Mouse (Mus musculus) lung, postnatal 25 days (tissue): ENCODE data around the gene Yrdc.

Experiments
- DNase-seq: peaks from one replicate; pipeline ENCODE4 v3.0.0; 2022; ENCODE audit warnings: low spot score

Gene Yrdc

GRCm38 (mm10) chr4:124850261-124850913, at the start of gene Yrdc:
Gene Yrdc (plus strand): TSS chr4:124850679.
- DNase-seq: peak; percentile 94

- peak; percentile 83 for DNase-seq
Observed at GRCm38 (mm10) chr4:124801552-124802308, 48.7 kb upstream of the Yrdc start, which contains the start of gene Mtf1. Gene Mtf1 (plus strand): TSS chr4:124802104.

GRCm38 (mm10) chr4:124802309-124803260, 47.9 kb upstream of the Yrdc start:
- peak; percentile 98 for DNase-seq

- no peak for DNase-seq
Observed at GRCm38 (mm10) chr4:124803406-124803805, 47.1 kb upstream of the Yrdc start.

GRCm38 (mm10) chr4:124808511-124808910, 42.0 kb upstream of the Yrdc start:
- DNase-seq: no peak

- DNase-seq: no peak
Observed at GRCm38 (mm10) chr4:124809136-124809883, 41.2 kb upstream of the Yrdc start.

GRCm38 (mm10) chr4:124810056-124810455, 40.4 kb upstream of the Yrdc start:
- no peak for DNase-seq

- DNase-seq: no peak
Observed at GRCm38 (mm10) chr4:124811347-124811975, 39.0 kb upstream of the Yrdc start.

GRCm38 (mm10) chr4:124815901-124816300, 34.6 kb upstream of the Yrdc start:
- no peak for DNase-seq

GRCm38 (mm10) chr4:124817803-124818202, 32.7 kb upstream of the Yrdc start:
- peak; percentile 38 for DNase-seq

- no peak for DNase-seq
Observed at GRCm38 (mm10) chr4:124818832-124819231, 31.6 kb upstream of the Yrdc start.

GRCm38 (mm10) chr4:124824967-124825366, 25.5 kb upstream of the Yrdc start:
- no peak for DNase-seq

GRCm38 (mm10) chr4:124825371-124825965, 25.0 kb upstream of the Yrdc start:
- DNase-seq: no peak

- no peak for DNase-seq
Observed at GRCm38 (mm10) chr4:124829671-124830070, 20.8 kb upstream of the Yrdc start.

GRCm38 (mm10) chr4:124832796-124833195, 17.7 kb upstream of the Yrdc start:
- no peak for DNase-seq

GRCm38 (mm10) chr4:124838035-124838700, 12.3 kb upstream of the Yrdc start:
- DNase-seq: no peak

- DNase-seq: no peak
Observed at GRCm38 (mm10) chr4:124840998-124841397, 9.5 kb upstream of the Yrdc start.

- peak; percentile 18 for DNase-seq
Observed at GRCm38 (mm10) chr4:124843493-124843892, 7.0 kb upstream of the Yrdc start.

GRCm38 (mm10) chr4:124847573-124847972, 2.9 kb upstream of the Yrdc start:
- peak; percentile 74 for DNase-seq

GRCm38 (mm10) chr4:124849631-124850260, 733 bp upstream of the Yrdc start:
- peak; percentile 38 for DNase-seq
